Mouse (Mus musculus) bone marrow macrophage, adult 2 months (primary cell): ENCODE data around the gene Rpp25l.

ENCODE experiments used
- CTCF ChIP-seq: IDR thresholded peaks from 2 replicates; pipeline ENCODE4 v1.5.1; 2012; ENCODE audit warnings: low read depth, mild to moderate bottlenecking, low read length, moderate library complexity
- POLR2A ChIP-seq: IDR thresholded peaks from 2 replicates; pipeline ENCODE4 v1.6.1; 2012; ENCODE audit warnings: mild to moderate bottlenecking, low read depth, low read length, borderline replicate concordance

- TF ChIP-seq CTCF (no peak), POLR2A (no peak)
Measured at GRCm38 (mm10) chr4:41758021-41758420, 44.7 kb upstream of the Rpp25l start.
